Mouse (Mus musculus) adrenal gland, adult 18-20 months (tissue): ENCODE data around the gene Slc20a1. TPM values are rescaled to one million over a fixed set of nuclear protein-coding genes. Genes with fewer than 3 reads are reported as not detected.

Experiments used
- DNase-seq, 2 experiments: peaks; one replicate each; pipeline ENCODE4 v3.0.0; 2021 to 2022; ENCODE audit warnings: low spot score in 2 of 2
- long read RNA-seq, 2 experiments: library from polyadenylated mRNA; stranded (forward); transcript quantifications; one replicate each; pipeline ENCODE4 v2.0.0; 2021
- total RNA-seq, 2 experiments: library from RNA; stranded (reverse); gene quantifications; 1 replicate in 1 of 2; 2 replicates in 1 of 2; pipeline ENCODE4 v1.2.3; 2021

Slc20a1 gene
- total RNA-seq: 10 to 100 TPM; 14.1 to 19.4 TPM
- long read RNA-seq, experiment 1, partial matches to known transcripts: 0 of 4 reads
- long read RNA-seq, experiment 1, other reads (novel, unspliced or antisense): 0 of 4 reads
- long read RNA-seq, experiment 2, transcript Slc20a1-201 (11 exons, 3,316 nt): major isoform, 5 of 11 reads
- long read RNA-seq, experiment 2, partial matches to known transcripts: 4 of 11 reads
- long read RNA-seq, experiment 2, other reads (novel, unspliced or antisense): 1 of 11 reads

DNA sequence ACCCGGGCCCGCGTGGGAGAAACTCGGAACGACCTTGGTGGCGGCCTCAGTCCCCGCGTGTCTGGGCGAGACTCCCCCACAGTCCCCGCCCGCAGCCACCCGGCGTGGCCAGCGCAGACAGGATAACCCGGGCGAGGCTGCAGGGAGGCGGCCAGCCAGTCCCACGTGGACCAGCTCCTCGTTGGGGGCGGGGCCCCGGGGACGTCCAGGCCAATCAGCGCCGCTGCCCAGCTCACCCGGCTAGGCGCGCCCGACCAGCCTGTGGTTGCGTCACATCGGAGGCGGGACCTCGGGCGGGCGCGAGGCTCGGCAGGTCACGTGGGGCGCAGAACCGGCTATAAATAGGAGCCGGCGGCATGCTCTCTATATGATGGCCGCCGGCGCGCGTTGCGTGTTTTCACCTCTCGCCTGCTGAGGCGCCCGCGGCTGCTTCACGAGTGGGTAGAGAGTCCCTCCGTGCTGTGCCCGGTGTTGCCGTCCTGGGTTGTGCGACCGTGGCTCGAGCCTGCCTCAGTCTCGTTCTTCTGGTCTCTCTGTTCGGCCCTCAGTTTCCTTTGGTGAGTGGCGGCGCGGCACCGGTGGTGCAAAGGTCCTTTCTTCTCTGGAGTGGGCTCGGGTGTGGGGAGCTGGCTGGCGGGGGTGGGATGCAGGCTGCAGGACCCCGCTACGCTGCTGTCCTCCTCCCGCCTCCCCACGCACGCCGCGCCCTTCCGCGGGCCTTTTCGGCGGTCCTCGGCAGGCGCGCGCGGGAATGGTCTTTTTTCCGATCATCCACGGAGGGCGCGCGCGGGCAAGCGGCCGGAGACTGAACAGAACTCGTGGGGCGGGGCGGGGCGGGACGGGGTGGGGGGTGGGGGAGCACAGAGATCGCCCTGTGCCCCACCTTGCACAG lies at the start of gene Slc20a1:
Gene Slc20a1 (plus strand): TSS at position 329 of the 892 bp plus-strand sequence.
- DNase-seq: peak; percentile 99

DNA sequence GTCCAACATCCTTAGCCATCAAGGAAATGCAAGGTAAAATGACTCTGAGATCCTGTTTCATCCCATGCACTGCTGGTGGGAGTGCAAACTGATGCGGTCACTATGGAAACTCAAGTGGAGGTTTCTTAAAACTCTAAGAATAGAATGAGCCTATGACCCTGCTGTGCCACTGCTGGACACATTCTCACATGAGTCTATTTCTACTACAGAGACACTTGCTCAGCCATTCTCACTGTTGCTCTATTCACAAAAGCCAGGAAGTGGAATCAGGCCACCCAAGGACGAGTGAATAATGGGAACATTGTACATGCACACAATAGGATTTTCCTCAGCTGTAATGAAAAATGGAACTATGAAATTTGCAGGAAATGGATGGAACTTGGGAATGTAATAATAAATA lies 49.7 kb upstream of the Slc20a1 start:
- DNase-seq: no peak

DNA sequence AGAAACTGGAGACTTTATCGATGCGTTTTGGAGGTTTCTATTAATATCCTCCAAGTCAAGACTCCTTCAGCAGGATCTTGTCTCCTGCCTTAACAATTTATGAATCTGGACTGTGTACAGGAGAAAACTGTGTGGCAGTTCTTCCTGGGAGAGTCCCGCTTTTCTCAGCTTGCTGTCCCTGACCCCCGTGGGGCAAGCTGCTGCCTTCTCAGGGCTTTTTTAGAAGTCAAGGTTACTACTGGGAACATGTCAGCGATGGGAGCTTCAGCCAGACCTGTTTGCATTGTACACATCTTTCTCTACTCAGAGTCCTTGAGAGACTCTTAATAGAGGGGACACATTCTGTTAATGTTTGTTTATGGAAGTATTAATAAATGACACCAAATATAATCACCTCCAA lies 48.2 kb upstream of the Slc20a1 start:
- DNase-seq: no peak

DNA sequence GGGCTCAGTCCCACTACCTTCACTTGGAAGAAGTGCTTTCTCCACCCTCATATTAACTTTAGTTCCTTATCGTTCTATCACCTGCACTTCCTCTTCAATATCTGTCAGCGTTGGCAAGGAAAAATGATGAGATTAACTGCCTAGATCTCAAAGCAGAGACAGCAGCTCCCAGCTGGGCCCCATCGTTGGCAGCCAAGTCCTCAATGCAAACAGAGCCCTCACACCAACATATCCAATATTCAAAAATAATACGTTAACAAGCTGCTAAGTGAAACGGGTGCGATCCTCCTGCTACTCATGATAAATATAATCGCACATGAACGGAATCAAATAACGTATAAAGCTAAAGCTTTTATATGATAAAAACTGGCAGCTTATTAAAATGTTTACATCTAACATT lies 47.5 kb upstream of the Slc20a1 start:
- no peak for DNase-seq

GRCm38 (mm10) chr2:129152751-129153150 lies 45.8 kb upstream of the Slc20a1 start:
- DNase-seq: no peak

- no peak for DNase-seq
Observed at GRCm38 (mm10) chr2:129164815-129165214, 33.7 kb upstream of the Slc20a1 start.

DNA sequence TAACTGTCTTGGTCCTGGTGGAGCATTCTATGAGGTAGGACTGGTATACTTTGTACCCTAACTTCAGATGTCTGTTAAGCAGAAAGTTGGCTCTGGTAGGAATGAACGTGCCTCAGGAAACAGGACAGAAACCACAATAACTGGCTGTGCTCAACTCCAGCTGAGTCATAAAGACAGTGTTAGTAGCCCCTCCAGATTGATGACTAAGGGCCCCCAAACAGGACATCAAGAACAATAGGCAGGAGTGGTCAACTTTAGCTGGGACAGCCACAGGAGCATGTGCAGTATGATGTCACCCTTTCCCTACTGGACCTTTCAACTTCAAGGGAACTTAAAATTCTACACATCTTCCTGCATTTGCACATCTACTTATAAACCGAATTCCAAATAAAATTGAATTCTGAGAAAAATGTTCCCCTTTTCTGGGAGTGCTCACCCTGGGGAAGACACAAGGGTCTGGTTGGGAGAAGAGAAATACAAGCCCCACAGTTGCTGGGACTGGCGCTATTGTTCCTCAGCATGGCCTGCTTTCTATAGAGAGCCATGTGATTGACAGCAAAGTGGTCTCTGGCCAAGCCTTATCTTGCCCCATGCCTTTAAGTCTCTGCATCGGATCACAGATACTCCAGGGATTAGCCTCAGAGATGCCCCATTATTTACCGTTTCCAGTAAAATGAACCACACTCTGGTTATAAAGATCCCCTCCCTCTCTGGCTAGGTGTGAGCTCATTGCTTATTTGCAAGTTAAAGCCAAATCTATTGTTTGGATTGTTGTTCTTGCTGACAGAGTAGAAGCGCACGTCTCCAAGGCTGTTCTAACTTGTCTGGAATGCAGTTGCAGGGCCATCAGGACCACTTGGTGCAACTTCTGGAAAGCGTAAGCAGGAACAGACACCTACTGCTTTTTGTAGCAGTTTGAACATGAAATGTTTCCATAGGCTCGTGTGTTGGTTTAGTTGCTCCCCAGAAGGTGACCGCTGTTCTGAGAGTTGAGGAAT lies 31.8 kb upstream of the Slc20a1 start:
- no peak for DNase-seq

- no peak for DNase-seq
Observed at GRCm38 (mm10) chr2:129173386-129173785, 25.2 kb upstream of the Slc20a1 start.

DNA sequence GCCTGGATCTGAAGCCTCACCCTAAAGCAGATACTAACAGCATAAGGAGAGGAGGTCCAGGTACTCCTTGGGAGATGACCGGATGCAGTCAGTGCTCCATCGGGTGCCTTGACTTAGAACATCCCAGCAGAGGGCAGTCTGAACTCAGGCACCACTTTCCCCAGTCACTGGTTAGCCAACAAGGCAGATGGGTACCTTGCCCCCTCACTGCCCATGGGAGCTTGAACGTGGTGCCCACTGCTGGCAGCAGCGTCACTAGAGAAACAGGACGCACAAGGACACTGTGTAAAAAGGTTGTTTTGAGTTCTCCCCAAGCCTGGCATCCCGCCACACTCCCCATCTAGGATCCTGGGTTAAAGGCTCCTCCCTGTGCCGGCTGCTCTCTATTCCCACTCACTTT lies 24.1 kb upstream of the Slc20a1 start:
- DNase-seq: peak; percentile 29 to 43

GRCm38 (mm10) chr2:129175636-129176035 lies 22.9 kb upstream of the Slc20a1 start:
- DNase-seq: no peak

DNA sequence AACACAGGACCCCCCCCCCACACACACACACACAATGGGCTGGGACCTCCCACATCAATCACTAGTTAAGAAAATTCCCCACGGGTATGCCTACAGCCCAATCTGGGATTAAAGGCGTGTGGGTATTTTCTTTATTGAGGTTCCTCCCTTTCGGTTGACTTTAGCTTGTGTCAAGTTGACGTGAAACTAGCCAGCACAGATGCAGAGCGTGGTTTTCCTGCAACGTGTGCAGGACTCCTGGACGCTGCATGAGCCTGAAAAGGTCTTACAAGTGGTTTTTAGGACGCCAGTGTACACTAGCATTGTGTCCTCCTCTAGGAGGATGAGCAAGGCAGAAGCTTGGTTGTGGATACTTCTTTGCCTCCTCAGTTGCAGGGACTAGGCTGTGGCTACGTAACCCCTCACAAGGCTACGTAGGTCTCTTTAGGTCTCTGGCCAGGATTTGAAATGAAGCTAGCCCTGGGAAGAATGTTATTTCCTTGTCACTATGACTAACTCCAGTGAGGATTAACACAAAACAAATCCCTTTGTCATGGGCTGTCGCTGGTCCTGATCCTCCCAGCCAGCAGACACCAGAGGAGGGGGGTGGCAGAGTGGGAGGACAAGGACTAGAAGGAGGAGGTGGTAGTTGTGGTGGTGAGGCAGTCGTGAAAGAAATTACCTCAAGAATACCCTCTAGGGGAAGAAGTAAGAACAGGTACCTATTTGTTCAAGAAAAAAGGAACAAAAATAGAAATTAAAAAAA lies 21.7 kb upstream of the Slc20a1 start:
- no peak for DNase-seq

DNA sequence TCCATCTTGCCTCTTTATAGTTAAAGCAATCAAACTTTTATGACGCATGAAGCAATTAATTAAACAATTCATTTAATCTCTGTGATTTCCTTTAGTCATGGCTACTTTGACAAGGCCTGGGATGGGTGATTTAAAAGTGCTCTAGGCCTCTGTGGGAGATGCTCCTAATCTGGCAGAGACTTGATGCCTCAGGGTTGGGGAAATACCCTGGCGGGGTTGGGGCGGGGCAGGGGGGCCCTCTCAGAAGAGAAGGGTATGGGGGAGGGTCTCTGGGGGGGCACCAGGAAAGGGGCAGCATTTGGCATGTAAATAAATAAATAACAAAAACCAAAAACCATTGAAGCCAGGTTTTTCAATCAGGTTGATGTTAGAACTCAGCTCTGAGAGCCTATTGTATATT lies 20.9 kb upstream of the Slc20a1 start:
- no peak for DNase-seq

DNA sequence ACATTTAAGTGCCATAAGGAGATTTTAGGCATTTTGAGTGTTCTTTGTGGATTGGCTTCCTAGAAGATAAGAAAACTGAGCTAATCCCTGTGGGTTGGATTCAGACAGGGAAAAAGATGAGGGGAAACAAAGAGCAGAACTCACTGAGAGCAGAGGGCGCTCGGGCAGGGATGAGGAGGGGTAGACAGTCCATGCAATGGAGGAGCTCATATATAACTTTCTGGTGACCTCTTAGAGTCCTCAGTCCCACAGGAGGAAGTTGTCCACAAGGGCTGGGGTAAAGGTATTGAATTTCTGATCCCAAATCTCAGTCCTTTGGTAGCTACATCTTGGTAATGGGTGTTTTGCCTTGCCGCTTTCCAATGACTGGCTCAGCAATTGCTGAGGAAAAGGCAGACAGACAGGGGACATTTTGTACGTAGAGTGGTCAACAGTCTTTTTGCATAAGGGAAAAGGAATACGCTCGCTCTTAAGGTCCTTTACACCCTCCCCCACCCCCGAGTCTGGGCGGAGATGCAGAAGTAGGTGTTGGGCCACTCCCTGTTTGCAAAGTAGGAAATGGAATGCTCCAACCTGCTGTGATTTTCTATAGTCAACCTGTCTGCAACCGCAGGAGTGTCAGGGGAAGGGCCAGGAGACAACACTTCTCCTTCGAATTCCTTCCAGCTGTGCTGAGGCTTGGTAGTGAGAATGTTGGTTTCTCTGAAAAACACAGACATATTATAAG lies 20.2 kb upstream of the Slc20a1 start:
- DNase-seq: no peak

GRCm38 (mm10) chr2:129179946-129180853 lies 18.4 kb upstream of the Slc20a1 start:
- DNase-seq: no peak

DNA sequence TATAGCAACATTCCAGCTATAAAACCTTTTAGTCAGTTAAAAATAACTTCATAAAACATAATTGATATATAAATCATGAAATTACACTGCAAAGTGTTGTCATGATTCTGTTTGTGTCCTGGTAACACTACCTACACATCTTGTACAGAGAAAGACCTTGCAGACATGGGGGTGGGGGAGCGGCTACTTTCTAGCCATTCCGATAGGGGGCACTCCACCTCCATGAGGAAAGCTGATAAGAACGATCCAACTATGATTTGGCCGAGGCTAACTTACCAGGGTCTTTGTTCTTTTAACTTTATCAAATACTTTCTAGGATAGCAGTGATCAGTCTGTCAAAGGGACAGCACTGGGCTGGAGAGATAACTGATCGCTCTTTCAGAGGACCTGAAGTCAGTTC lies 17.1 kb upstream of the Slc20a1 start:
- DNase-seq: no peak

- no peak for DNase-seq
Observed at GRCm38 (mm10) chr2:129182412-129182811, 16.2 kb upstream of the Slc20a1 start.

DNA sequence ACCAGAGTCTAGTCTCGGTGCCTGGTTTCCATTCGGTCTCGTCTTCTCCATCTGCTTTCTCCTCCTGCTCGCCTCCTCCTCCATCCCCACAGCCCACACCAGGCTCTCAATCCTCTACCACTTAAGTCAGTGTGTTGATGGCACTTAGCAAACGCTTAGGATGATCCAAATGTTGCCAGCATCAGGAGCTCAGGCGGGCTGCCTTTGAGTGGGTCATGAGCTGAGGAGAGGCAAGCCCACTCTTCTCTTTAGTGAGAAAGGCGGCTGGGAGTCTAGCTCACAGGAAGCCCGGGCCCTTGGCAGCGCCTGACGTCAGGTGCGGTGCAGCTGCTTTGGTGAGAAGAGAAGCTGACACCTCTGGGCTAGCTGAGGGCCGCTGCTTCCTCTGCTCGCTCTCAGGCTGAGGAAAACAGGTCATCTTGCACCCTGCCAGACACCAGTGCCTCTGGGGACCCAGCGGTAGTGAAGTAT lies 15.0 kb upstream of the Slc20a1 start:
- DNase-seq: no peak

DNA sequence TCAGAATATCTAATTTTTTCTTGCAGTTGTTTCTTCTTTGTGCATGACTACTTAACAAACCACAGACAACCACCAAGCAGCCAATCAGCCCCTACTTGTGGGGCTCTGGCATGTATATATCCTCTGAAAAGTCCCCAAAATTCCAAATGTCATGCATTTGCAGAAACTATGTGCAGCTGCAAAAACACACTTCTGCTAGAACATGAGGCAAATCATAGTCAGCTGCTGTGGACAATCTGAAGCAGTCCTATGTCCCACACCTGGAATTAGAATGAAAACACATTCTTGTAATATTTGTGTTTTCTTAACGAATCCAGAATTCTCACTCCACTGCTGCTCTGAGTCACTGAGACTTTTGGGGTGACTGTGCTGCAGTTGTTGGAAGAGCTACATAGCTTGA lies 13.7 kb upstream of the Slc20a1 start:
- no peak for DNase-seq
